Mouse (Mus musculus): Measurements from ENCODE around the gene Clpb. TPM values are rescaled to one million over a fixed set of nuclear protein-coding genes. Genes with fewer than 3 reads are reported as not detected.

Gene Clpb
- polyA plus RNA-seq, 1 experiment from 2014 or later = 43.9 TPM

DNA sequence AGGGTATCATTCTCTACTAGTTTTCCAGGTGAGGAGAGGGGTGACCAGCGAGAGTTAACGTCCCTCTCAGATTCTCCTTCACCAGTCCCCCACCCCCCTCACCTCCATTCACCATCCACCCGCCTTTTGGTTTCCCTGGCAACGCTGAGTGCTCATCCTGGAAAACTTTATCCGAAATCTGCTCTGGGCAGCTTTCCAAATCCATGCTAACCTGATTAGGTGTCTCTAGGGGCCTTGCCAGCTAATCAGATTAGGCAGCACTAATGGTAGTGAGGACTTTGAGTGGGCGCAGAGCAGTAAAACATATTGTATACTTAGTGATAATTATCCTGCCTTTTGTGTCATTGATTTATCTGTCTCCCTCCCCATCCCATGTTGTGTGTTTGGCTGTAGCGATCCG, 109.3 kb downstream of the Clpb start:
- WGBS = 47% methylated on average over 8 of the region's 8 CpGs

DNA sequence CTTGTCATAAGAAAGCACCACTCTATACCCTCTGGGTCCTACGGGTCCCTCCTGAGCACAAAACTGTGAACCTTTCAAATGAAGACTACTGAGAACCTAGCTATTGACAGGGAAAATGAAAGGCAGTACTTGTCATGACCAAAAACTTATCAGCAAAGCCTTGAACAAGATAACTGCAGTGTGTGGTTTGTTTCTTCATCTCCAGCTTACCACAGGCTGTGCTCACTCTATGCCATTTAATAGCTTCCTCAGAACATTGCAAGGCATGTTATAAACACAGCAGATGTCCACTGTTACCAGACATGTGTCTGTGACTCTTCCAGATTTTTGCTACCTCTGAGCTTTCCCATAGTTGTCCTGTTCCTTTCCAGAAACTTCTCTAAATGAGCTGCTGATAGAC, 113.6 kb downstream of the Clpb start:
- no peak overlapping the region for H3K27ac ChIP-seq
- H3K36me3 ChIP-seq (replicated peaks) = peaks cover 21% of the 10 kb centered on the region
- no peaks in the 10 kb centered on the region for H3K9me3 ChIP-seq
- H3K27me3 ChIP-seq = no peaks in the 10 kb centered on the region
- 97% methylated on average over 1 of the region's 1 CpGs for WGBS
- ATAC-seq (ENCODE audit: low FRiP score) = no peak
- peaks cover 12% of the 10 kb centered on the region for H3K4me1 ChIP-seq
- no peak overlapping the region for H3K9ac ChIP-seq
- H3K4me3 ChIP-seq (replicated peaks) = no peak overlapping the region
- H3K4me2 ChIP-seq = no peak overlapping the region

More for the DNA sequence above, 109.3 kb downstream of the Clpb start:
- Histone ChIP-seq H3K9me3 (no peaks in the 10 kb centered on the region), H3K27me3 (no peaks in the 10 kb centered on the region), H3K4me1 (peaks cover 18% of the 10 kb centered on the region), H3K27ac (no peak overlapping the region), H3K4me3 (replicated peaks) (no peak overlapping the region), H3K9ac (no peak overlapping the region), H3K4me2 (no peak overlapping the region), H3K36me3 (replicated peaks) (peaks cover 3% of the 10 kb centered on the region)
- no peak for ATAC-seq (ENCODE audit: low FRiP score)

DNA sequence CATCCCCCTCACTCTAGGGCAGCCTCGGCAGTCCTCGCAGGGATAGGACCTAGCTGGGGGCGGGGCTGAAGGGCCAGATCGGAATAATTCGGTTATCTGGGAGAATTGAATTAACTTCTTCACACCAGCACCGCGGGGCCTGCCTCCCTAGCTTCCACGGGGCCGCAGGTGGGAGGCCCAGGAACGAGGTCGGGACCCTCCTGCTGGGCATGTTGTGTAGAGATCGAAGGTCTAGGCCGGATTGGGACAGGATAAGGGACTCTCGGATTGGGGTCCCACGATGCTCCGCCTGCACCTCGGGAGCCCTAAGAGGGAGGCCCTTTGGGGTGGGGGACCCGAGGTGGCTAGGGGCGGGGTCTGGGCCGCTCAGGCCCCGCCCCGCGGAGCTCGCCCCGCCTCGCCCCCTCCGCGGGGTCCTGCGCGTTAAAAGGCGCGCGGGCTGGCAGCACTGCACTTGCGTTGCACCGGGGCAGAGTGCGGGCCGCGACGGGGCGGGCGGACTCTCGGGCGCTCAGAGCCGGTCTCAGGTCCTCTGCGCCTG, 154.5 kb downstream of the Clpb start, which contains the start of gene Phox2a:
Gene Phox2a (plus strand): TSS at position 453 of the 541 bp plus-strand sequence.
- H3K9ac ChIP-seq = no peak within 1 kb of the TSS
- ATAC-seq (ENCODE audit: low FRiP score) = no peak; the same call in none of the 2 replicates
- peaks cover 66% of the 10 kb centered on the region for H3K27me3 ChIP-seq
- peak within 1 kb of the TSS; percentile 37 for H3K4me3 ChIP-seq (replicated peaks)
- no peak within 1 kb of the TSS for H3K27ac ChIP-seq
- peaks cover 32% of the 10 kb centered on the region for H3K4me1 ChIP-seq
- H3K4me2 ChIP-seq = peak within 1 kb of the TSS; percentile 50
- H3K36me3 ChIP-seq (replicated peaks) = no peaks in the 10 kb centered on the region
- WGBS = under 1% methylated on average over 45 of the region's 45 CpGs
- H3K9me3 ChIP-seq = no peaks in the 10 kb centered on the region

DNA sequence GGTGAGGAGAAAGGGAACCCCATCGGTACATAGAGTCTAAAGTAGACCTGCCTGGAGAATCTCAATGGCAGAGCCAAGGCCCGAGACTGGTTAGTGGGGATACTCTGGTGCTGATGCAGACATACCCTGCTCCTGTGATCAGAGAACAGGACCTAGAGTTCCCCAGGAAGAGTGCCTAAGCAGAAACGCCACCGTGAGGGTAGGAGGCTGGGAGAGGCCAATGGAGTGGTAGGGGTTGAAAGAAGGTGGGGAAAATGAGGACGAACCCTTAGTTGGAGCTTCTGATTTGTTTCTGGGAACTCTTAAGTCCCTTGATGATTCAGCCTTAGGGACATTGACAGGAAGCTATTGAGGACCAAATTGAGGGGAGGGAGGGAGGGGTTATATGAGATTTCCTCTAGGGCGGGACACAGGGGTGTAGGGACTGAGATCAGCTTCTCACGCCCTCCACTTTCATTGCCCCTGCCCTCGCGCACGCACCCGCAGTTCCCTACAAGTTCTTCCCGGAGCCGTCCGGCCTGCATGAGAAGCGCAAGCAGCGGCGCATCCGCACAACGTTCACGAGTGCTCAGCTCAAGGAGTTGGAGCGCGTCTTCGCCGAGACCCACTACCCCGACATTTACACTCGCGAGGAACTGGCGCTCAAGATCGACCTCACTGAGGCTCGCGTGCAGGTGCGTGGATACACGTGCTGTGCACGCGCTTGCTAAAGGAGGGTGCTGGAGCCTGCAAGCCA, 157.0 kb downstream of the Clpb start:
- peaks cover 38% of the 10 kb centered on the region for H3K4me1 ChIP-seq
- WGBS = 2% methylated on average over 35 of the region's 35 CpGs
- peak overlapping the region; percentile 45 for H3K4me3 ChIP-seq (replicated peaks)
- ATAC-seq (ENCODE audit: low FRiP score) = no peak
- no peak overlapping the region for H3K9ac ChIP-seq
- H3K9me3 ChIP-seq = no peaks in the 10 kb centered on the region
- H3K36me3 ChIP-seq (replicated peaks) = peaks cover 19% of the 10 kb centered on the region
- peak overlapping the region; percentile 79 for H3K4me2 ChIP-seq
- H3K27me3 ChIP-seq = peaks cover 81% of the 10 kb centered on the region
- no peak overlapping the region for H3K27ac ChIP-seq

DNA sequence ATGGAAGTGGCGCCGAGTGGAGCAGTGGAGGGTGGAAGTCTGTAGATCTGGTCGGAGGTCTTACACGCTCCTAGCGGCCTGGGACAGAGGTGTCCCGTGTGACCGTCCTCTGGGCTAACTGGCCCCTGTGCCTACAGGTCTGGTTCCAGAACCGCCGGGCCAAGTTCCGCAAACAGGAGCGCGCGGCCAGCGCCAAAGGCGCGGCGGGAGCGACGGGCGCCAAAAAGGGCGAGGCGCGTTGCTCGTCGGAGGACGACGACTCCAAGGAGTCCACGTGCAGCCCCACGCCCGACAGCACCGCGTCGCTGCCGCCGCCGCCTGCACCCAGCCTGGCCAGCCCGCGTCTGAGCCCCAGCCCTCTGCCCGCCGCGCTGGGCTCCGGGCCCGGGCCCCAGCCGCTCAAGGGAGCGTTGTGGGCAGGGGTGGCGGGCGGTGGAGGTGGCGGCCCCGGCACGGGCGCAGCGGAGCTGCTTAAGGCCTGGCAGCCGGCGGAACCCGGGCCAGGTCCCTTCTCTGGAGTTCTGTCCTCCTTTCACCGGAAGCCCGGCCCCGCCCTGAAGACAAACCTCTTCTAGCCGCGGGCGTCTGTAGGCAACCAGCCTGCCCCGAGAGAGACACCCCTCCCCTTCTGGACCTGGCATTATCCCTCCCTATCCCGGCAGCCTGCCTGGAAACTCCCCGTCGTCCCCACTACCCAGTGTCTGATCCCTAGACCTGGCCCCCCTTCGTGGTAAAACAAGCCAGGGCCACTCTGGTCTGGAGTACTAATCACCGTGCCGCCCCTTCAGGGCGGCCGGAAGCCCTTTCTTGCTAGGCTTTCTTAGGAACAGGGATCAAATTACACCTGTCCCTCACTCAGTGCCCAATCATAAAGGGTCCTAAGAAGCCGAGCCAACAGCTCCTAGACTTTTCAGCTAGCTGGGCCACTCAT, 158.4 kb downstream of the Clpb start:
- Histone ChIP-seq H3K36me3 (replicated peaks) (peaks cover 33% of the 10 kb centered on the region), H3K9me3 (no peaks in the 10 kb centered on the region), H3K4me2 (peak overlapping the region; percentile 79), H3K9ac (peak overlapping the region; percentile 58), H3K4me3 (replicated peaks) (peak overlapping the region; percentile 45), H3K27ac (peak overlapping the region; percentile 43; the same call in 1 of the 2 replicates), H3K27me3 (peaks cover 76% of the 10 kb centered on the region), H3K4me1 (peaks cover 38% of the 10 kb centered on the region)
- WGBS = under 1% methylated on average over 71 of the region's 71 CpGs
- ATAC-seq (ENCODE audit: low FRiP score) = peak; percentile 79

DNA sequence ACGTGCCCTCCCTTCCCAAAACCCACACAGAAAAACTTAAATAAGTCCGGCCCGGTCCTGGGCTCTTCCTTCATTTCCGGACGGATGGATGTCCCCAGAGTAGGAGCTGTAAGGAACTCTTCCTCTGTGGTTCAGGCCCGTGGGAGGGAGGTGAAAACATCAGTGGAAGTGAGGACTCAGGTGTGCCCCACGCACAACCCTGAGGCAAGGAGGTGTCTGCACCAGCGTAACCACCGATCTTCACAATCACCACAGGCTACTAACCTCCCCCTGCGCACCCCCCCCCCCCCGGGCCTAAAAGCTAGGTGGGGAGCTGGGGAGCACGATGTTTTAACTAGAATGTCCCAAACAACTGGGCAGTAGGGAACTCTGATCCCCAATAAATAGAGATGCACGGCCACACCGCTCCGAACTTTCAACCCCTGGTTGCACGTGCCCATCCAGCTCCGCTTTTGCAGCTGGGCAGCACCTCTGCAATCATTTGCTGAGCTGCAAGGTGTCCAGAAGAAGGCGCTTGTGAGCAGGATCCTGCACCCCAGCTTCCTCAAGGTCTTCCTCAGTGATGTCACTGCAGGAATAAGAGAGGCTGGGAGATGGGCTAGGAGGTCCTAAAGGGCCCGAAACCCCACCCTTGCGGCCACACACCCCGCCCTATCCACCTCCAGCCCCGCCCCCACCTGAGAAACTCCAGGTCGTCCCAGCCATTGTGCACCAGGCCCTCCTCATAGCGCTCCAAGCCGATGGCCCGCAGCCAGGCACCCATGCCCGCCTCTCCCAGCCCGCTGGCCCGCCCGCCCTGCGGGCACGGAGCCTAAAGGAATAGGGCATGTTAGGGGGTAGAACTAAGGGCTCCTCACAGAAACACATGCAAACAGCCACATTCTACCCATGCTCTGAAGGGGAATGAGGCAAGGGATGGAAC, 159.7 kb downstream of the Clpb start:
- Histone ChIP-seq H3K9ac (no peak overlapping the region), H3K36me3 (replicated peaks) (peaks cover 46% of the 10 kb centered on the region), H3K27me3 (peaks cover 63% of the 10 kb centered on the region), H3K27ac (no peak overlapping the region; the same call in 1 of the 2 replicates), H3K4me3 (replicated peaks) (no peak overlapping the region), H3K4me1 (peaks cover 33% of the 10 kb centered on the region), H3K4me2 (no peak overlapping the region), H3K9me3 (no peaks in the 10 kb centered on the region)
- peak; percentile 18; the same call in 1 of the 2 replicates for ATAC-seq (ENCODE audit: low FRiP score)
- WGBS = 22% methylated on average over 32 of the region's 32 CpGs

DNA sequence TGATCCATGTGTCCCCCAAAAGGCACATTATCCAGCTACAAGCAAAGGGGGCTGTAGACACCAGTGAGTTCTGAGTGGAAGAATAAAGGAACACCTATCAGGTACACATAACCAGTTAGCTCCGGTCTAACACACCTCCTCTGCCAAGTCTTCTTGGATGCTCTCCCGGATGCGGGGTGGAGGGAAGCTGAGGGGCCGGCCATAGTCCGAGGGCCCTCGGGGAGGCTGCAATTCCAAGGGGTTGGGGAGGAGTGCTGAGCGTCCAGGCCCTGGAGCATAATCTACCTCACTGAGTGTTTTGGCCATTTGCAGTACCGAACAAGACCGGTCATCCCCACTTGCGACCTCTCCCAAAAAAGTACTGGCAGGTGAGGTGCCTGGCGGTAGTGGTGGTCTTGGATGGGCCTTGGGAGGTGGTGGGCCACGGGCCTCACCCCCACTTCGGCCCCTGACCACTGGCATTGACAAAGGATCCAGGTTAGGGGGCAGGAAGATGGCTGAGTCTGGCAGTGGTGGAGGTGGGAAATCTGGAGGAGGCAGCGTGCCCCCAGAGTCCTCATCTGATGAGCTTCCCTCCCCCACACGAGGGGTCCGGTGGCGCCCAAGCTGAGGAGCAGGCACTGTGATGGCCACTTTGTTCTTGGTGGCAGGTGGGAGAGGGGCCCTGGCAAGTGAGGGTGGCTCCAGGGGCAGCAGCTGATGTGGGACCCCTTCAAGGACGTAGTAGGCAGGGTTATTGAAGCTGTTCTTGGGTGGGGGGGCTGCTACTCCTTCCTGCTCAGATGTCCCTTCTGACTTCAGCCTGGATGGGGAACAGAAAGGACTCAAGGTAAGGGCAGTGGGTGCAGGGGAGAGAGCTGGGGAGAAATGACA, 160.6 kb downstream of the Clpb start:
- ATAC-seq (ENCODE audit: low FRiP score) = no peak
- Histone ChIP-seq H3K9ac (no peak overlapping the region), H3K4me3 (replicated peaks) (no peak overlapping the region), H3K36me3 (replicated peaks) (peaks cover 55% of the 10 kb centered on the region), H3K4me1 (peaks cover 28% of the 10 kb centered on the region), H3K27me3 (peaks cover 54% of the 10 kb centered on the region), H3K27ac (no peak overlapping the region; the same call in 1 of the 2 replicates), H3K4me2 (no peak overlapping the region), H3K9me3 (no peaks in the 10 kb centered on the region)
- 87% methylated on average over 18 of the region's 18 CpGs for WGBS

DNA sequence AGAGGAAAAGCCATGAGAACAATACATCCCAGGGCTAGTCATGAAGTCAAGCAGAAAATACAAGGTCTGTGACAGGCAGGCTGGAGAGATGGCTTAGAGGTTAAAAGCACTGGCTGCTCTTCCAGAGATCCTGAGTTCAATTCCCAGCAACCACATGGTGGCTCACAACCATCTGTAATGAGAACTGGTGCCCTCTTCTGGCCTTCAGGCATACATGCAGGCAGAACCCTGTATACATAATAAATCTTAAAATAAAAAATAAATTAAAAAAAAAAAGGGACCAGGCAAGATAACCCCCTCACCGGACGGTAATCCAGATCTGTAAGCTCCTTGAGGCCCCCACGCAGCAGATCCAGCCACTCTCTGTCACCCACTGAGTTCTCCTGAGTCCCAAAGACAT, 166.9 kb downstream of the Clpb start:
- Histone ChIP-seq H3K27me3 (no peaks in the 10 kb centered on the region), H3K9me3 (no peaks in the 10 kb centered on the region), H3K36me3 (replicated peaks) (peaks cover 88% of the 10 kb centered on the region), H3K4me1 (peaks cover 23% of the 10 kb centered on the region), H3K4me3 (replicated peaks) (no peak overlapping the region), H3K9ac (no peak overlapping the region), H3K27ac (no peak overlapping the region), H3K4me2 (no peak overlapping the region)
- no peak for ATAC-seq (ENCODE audit: low FRiP score)
- WGBS = 99% methylated on average over 3 of the region's 3 CpGs

DNA sequence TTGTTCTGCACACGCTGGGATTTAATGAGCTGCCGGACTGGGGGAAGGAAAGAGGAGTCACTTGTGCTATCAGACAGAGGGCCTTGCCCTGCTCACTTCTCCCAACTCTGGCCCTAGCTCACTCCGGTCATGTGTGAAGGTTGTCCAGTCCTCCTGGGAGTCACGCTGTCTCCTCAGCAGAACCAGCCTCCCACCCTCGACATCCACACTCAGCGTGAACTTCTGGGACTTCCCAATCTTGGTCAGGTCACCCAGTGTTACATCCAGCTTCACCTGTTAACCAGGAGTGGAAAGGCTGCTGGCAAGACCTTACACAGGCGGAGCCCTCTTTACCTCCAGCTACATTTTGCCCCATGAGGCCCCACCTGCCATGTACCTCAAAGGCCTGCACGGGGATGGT, 168.0 kb downstream of the Clpb start:
- no peaks in the 10 kb centered on the region for H3K9me3 ChIP-seq
- ATAC-seq (ENCODE audit: low FRiP score) = no peak
- no peak overlapping the region for H3K4me2 ChIP-seq
- no peak overlapping the region for H3K9ac ChIP-seq
- peaks cover 33% of the 10 kb centered on the region for H3K4me1 ChIP-seq
- H3K27ac ChIP-seq = no peak overlapping the region
- H3K36me3 ChIP-seq (replicated peaks) = peaks cover 78% of the 10 kb centered on the region
- H3K4me3 ChIP-seq (replicated peaks) = no peak overlapping the region
- 95% methylated on average over 8 of the region's 8 CpGs for WGBS
- H3K27me3 ChIP-seq = no peaks in the 10 kb centered on the region

DNA sequence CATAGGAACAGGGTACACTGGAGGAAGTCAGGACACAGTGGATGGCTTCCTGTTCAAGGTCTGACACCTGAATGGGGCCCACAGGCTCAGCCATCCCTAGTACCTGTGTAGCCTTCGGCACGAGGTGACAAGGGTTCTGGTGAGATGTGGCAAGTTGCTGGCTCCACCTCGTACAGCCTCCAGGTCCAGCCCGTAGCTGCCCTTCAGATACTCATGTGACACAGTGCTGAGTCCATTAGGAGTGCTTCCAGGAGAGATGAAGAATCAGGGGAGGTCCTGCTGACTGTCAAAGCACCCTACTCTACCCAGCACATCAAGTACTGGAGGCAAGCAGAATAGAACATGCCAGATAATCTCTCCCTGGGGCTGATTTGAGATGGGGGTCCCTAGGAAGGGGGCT, 168.9 kb downstream of the Clpb start:
- no peaks in the 10 kb centered on the region for H3K9me3 ChIP-seq
- ATAC-seq (ENCODE audit: low FRiP score) = no peak
- H3K4me2 ChIP-seq = no peak overlapping the region
- no peak overlapping the region for H3K4me3 ChIP-seq (replicated peaks)
- H3K27ac ChIP-seq = no peak overlapping the region
- H3K27me3 ChIP-seq = no peaks in the 10 kb centered on the region
- H3K9ac ChIP-seq = no peak overlapping the region
- WGBS = 91% methylated on average over 4 of the region's 4 CpGs
- peaks cover 43% of the 10 kb centered on the region for H3K4me1 ChIP-seq
- H3K36me3 ChIP-seq (replicated peaks) = peaks cover 68% of the 10 kb centered on the region

DNA sequence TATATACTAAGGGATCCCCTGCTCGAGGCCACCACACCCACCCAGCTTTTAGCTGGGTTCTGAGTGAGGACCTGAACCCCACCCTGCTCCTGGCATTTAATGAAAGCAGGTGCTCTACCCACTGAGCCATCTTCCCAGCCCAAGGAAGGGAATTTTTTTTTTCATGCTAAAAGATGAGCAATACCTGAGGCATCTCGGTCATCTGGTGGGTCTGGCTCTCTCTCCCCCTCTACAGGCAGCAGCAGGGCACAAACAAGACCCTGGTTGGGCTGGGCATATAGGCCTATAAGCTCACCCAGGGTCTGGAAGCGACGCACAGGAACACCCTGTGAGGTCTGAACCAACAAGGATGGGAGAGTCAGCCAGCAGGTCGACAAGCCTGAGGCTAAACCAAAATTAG, 169.9 kb downstream of the Clpb start:
- Histone ChIP-seq H3K27me3 (no peaks in the 10 kb centered on the region), H3K27ac (no peak overlapping the region), H3K9me3 (no peaks in the 10 kb centered on the region), H3K36me3 (replicated peaks) (peaks cover 58% of the 10 kb centered on the region), H3K4me1 (peaks cover 46% of the 10 kb centered on the region), H3K4me2 (no peak overlapping the region), H3K9ac (no peak overlapping the region), H3K4me3 (replicated peaks) (no peak overlapping the region)
- WGBS = 77% methylated on average over 5 of the region's 5 CpGs
- no peak for ATAC-seq (ENCODE audit: low FRiP score)
